Comparison of ENCODE assay signal across 17 mouse cellular contexts in the genomic region with DNA sequence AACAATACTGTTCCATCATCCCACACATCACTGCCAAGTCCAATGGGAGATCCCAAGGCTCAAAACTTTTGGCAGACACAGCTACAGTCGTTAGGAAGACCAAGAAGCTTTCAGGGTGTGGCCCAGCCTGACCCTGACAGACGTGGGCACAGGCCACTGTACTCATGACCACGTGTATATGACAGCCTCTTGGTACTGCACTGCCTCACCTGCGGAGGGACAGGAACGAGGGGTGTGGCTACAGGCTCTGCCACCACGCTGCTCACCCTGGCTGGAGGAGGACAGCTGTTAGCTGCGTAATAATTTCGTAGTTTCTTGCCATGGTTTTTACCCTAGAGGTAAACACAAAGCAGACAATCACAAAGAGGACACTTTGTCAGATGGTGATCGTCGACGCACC.
"Had no signal": no experiment of that assay in that cellular context is flagged by ENCODE, and none has a peak within 500 bp of the region (broad histone marks: within the 10 kb centered on the region; RNA-seq: fewer than 3 reads in every experiment).

No protein-coding gene starts in this region.

- H3K4me2 ChIP-seq: lung, embryonic 14.5 days; midbrain, embryonic 12.5 days; neural tube, embryonic 13.5 days; neural tube, embryonic 15.5 days had no signal

- DNase-seq: lung, adult 18-20 months; lung, embryonic 14.5 days; lung, postnatal 10 days; lung, postnatal 4 days; retina, postnatal 1 day; right cerebral cortex, adult 18-20 months; right cerebral cortex, postnatal 25 days; right cerebral cortex, postnatal 4 days; spleen, adult 18-20 months; thymus, adult 18-20 months; thymus, postnatal 14 days; thymus, postnatal 36 days had no signal

- H3K4me3 ChIP-seq: midbrain, embryonic 10.5 days; midbrain, embryonic 12.5 days; myocyte; neural tube, embryonic 13.5 days; neural tube, embryonic 15.5 days had no signal

- H3K9ac ChIP-seq: lung, embryonic 14.5 days; midbrain, embryonic 12.5 days; neural tube, embryonic 13.5 days; neural tube, embryonic 15.5 days had no signal

- H3K27ac ChIP-seq: midbrain, embryonic 10.5 days; midbrain, embryonic 12.5 days; neural tube, embryonic 13.5 days; neural tube, embryonic 15.5 days had no signal

- H3K27me3 ChIP-seq: midbrain, embryonic 12.5 days; neural tube, embryonic 13.5 days; neural tube, embryonic 15.5 days had no signal

- H3K4me1 ChIP-seq: midbrain, embryonic 10.5 days; midbrain, embryonic 12.5 days; neural tube, embryonic 13.5 days had no signal

- H3K9me3 ChIP-seq: midbrain, embryonic 10.5 days; midbrain, embryonic 12.5 days; neural tube, embryonic 13.5 days; neural tube, embryonic 15.5 days had no signal
